Mouse (Mus musculus) forebrain, embryonic 16.5 days (tissue): ENCODE measurements around the gene Vps37d. TPM values are rescaled to one million over a fixed set of nuclear protein-coding genes. Genes with fewer than 3 reads are reported as not detected.
A peak's percentile ranks its signal among the peaks of the same experiment; 100 is the strongest.
"Not testable (repeated sequence)": the region's sequence is repeated elsewhere in the genome, so short reads cannot be mapped to it uniquely, and the experiment has no call there.

Experiments
- ATAC-seq: fragments of 200-750 bp; cut with Nextera tagmentation; 2 replicates; pipeline ENCODE4 v1.8.0; 2017; ENCODE audit warnings: mild to moderate bottlenecking, moderate library complexity
- H3K27ac ChIP-seq: fragments of 300-500 bp; sonication (generic); 2 replicates; pipeline ENCODE4 v1.5.1; 2014; ENCODE audit warnings: low read length, control low read depth
- H3K27me3 ChIP-seq: fragments of 300-500 bp; sonication (generic); replicated peaks from 2 replicates; pipeline ENCODE4 v1.6.1; 2014; ENCODE audit warnings: low read length; ENCODE audit not compliant: control insufficient read depth, insufficient read depth
- H3K36me3 ChIP-seq: fragments of 300-500 bp; sonication (generic); 2 replicates; pipeline ENCODE4 v1.6.1; 2014; ENCODE audit not compliant: control insufficient read depth, insufficient read depth
- H3K4me1 ChIP-seq: fragments of 300-500 bp; sonication (generic); replicated peaks from 2 replicates; pipeline ENCODE4 v1.6.1; 2014; ENCODE audit warnings: low read length; ENCODE audit not compliant: control insufficient read depth, insufficient read depth
- H3K4me2 ChIP-seq: fragments of 300-500 bp; sonication (generic); 2 replicates; pipeline ENCODE4 v1.6.1; 2014; ENCODE audit warnings: mild to moderate bottlenecking, low read length, control low read depth
- H3K4me3 ChIP-seq: fragments of 300-500 bp; sonication (generic); replicated peaks from 2 replicates; pipeline ENCODE4 v1.5.1; 2014; ENCODE audit warnings: mild to moderate bottlenecking, low read length, control low read depth
- H3K9ac ChIP-seq: fragments of 300-500 bp; sonication (generic); replicated peaks from 2 replicates; pipeline ENCODE4 v1.6.1; 2014; ENCODE audit warnings: low read depth, low read length, control low read depth
- H3K9me3 ChIP-seq: fragments of 300-500 bp; sonication (generic); 2 replicates; pipeline ENCODE4 v1.6.1; 2016; ENCODE audit warnings: low read length; ENCODE audit not compliant: control insufficient read depth
- WGBS: fragments of 180-500 bp; shearing (Covaris S2); extraction: QIAGEN DNeasy Blood & Tissue Kit; methylation state at CpG from one replicate; pipeline ENCODE4 v1.1.7; 2014; 5-methylcytosine and 5-hydroxymethylcytosine counted together
- polyA plus RNA-seq: library from polyadenylated mRNA; unstranded; fragments of >200 nt; fragmentation: Nextera tagmentation; extraction: Ambion mirVana; gene quantifications from 2 replicates; pipeline ENCODE4 v1.2.1, GENCODE M21; 2015

The Vps37d gene
- polyA plus RNA-seq, 1 experiment from 2014 or later: 27.2 TPM

DNA sequence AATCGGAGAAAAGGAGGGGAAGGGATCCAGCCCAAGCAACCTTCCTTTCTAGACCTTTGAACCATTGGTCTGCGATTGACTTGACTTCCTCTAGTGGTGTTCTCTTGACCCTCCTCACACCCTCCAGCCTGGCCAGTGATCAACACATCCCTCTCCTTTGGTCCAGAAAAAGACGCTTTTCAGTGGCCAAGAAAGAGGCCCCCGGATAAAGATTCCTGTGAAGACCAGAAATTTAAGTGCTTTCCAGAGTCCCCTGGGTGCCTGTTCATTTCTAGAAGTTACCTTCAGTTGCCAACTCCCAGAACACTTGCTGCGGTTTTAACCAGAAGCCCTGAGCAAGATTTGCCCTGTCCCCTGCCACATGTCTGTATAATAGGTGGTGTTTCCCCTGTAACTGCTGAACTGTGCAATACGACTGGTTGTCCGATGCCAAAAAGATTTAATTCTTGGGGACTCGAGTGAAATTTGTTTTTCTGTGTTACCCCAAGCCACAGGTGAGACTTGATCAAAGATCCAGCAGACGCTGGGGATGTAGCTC, 13.1 kb downstream of the Vps37d start, which contains the start of gene Bud23:
Bud23 (minus strand) TSS at position 51 of the 538 bp plus-strand sequence.
- H3K27ac ChIP-seq: peak within 1 kb of the TSS; percentile 39; the same call in 1 of the 2 replicates
- not testable (repeated sequence) for H3K36me3 ChIP-seq, ATAC-seq, H3K9me3 ChIP-seq, H3K27me3 ChIP-seq
- 72% methylated on average over 9 of the region's 9 CpGs for WGBS
- peak within 1 kb of the TSS; percentile 61 for H3K4me3 ChIP-seq
- peaks cover 19% of the 10 kb centered on the region for H3K4me1 ChIP-seq
- H3K4me2 ChIP-seq: peak within 1 kb of the TSS; percentile 87
- peak within 1 kb of the TSS; percentile 65 for H3K9ac ChIP-seq

DNA sequence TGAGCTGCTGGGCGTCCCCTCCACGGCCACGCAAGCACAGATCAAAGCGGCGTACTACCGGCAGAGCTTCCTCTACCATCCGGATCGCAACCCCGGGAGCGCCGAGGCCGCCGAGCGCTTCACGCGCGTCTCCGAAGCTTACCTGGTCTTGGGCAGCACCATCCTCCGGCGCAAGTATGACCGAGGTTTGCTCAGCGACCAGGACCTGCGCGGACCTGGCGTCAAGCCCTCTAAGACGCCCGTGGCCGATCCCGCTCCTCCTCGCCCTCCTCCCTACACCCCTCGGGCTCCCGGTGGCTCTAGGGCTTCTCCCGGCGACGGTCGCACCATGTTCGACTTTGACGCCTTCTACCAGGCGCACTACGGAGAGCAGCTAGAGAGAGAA, 13.7 kb downstream of the Vps37d start:
- no peaks in the 10 kb centered on the region for H3K27me3 ChIP-seq
- H3K9ac ChIP-seq: peak overlapping the region; percentile 65
- H3K4me3 ChIP-seq: peak overlapping the region; percentile 61
- no peaks in the 10 kb centered on the region for H3K9me3 ChIP-seq
- under 1% methylated on average over 40 of the region's 40 CpGs for WGBS
- H3K4me2 ChIP-seq: peak overlapping the region; percentile 87
- H3K36me3 ChIP-seq: peaks cover 9% of the 10 kb centered on the region
- peaks cover 19% of the 10 kb centered on the region for H3K4me1 ChIP-seq
- H3K27ac ChIP-seq: peak overlapping the region; percentile 39; the same call in 1 of the 2 replicates
- peak; percentile 49 for ATAC-seq

DNA sequence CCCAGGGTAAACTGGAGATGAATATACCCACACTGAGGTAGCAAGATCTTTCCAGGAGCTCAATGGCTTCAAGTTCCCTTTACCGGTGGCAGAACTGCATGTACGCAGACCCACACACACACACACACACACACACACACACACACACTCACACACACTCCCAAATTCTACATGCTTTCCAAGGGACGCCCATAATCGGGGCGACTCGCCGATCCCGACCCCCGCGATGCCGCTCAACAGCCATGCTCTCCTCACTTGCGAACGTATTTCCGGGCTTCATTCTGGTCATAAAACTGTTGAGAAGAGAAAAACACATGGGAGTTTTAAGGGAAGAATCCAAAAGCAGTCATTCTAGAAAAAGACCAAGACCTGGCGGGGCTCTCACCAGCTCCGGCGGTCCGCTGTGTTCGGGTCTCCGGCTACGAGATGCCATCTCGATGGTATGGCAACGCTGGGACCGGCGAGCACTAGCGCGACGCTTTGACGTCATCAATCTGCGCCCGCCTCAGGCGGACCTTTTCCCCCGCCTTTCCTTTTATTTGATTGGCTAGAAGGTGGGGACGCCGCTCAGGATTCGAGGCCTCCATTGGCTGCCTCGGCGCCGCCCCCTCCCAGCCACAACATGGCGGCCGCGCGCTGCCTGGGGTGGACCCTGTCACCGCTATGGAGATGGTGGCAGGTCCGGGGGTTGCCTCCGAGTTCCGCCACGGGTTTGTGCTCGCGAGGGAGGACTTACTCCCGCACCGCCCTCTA, 14.3 kb downstream of the Vps37d start, which contains the start of gene Dnajc30:
Dnajc30 (plus strand) TSS at position 574 of the 753 bp plus-strand sequence.
- no peaks in the 10 kb centered on the region for H3K9me3 ChIP-seq
- H3K9ac ChIP-seq: peak within 1 kb of the TSS; percentile 65
- WGBS: under 1% methylated on average over 52 of the region's 52 CpGs
- peaks cover 19% of the 10 kb centered on the region for H3K4me1 ChIP-seq
- H3K27ac ChIP-seq: peak within 1 kb of the TSS; percentile 39; the same call in 1 of the 2 replicates
- H3K27me3 ChIP-seq: no peaks in the 10 kb centered on the region
- peaks cover 12% of the 10 kb centered on the region for H3K36me3 ChIP-seq
- ATAC-seq: peak; percentile 98
- H3K4me2 ChIP-seq: peak within 1 kb of the TSS; percentile 87
- H3K4me3 ChIP-seq: peak within 1 kb of the TSS; percentile 61

DNA sequence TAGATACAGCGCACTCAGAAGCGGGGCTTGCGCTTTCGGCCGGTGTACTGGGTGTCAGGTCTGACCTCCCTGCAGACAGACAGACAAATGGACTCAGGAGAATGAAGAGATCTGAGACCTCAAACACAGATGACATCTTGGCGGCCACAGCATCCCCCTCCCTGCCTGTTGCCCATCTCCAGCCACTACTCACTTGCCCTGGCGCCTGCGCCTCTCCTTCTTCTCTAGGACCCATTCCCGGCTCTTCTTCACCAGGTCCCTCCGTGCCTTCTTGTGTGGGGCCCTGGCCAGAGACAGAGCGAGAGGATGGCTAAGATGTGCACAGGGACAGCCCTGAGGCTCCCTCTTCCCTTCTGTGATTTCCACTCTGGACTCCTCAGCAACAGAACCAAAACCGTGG, 24.7 kb downstream of the Vps37d start:
- no peak overlapping the region for H3K9ac ChIP-seq
- H3K36me3 ChIP-seq: peaks cover 30% of the 10 kb centered on the region

DNA sequence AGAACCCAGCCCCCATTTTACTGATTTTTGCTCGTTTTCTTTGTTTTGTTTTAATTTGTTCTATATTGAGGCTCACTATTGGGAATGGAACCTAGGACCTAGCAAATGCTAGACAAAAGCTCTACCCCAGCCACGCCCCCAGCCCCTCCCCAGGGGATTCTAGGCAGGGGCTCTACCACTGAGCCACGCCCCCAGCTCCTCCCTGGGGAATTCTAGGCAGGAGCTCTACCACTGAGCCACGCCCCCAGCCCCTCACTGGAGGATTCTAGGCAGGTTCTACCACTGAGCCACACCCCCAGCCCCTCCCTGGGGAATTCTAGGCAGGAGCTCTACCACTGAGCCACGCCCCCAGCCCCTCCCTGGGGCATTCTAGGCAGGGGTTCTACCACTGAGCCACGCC, 28.8 kb downstream of the Vps37d start:
- not testable (repeated sequence) for H3K4me2 ChIP-seq, H3K9ac ChIP-seq, ATAC-seq, H3K4me1 ChIP-seq, H3K27me3 ChIP-seq, H3K4me3 ChIP-seq, H3K27ac ChIP-seq, H3K9me3 ChIP-seq
- peaks cover 14% of the 10 kb centered on the region for H3K36me3 ChIP-seq
- 91% methylated on average over 6 of the region's 6 CpGs for WGBS

More for the DNA sequence above, 24.7 kb downstream of the Vps37d start:
- H3K27me3 ChIP-seq: no peaks in the 10 kb centered on the region
- no peak overlapping the region for H3K4me3 ChIP-seq
- H3K4me2 ChIP-seq: no peak overlapping the region
- no peak for ATAC-seq
- 96% methylated on average over 12 of the region's 12 CpGs for WGBS
- no peak overlapping the region for H3K27ac ChIP-seq
- no peaks in the 10 kb centered on the region for H3K4me1 ChIP-seq
- no peaks in the 10 kb centered on the region for H3K9me3 ChIP-seq

DNA sequence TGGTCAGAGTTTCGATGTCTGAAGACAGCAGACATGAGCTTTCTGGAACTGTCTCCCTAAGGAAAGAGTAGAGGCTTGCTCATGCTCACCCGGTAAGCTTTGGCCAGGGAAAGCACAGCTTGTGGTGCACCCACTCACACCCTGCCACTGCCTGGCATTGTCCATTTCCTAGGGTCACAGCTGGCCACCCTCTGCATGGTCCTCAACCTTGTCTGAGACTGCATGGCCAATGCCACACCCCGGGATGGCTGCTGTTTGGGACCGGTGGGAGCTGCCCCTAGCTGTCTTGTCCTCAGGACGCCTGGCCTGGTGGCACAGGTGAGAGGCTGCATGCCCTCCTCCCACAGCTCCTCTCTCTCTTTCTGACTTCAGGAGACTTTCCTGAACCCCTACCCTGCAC, 29.5 kb downstream of the Vps37d start:
- ATAC-seq: no peak
- peaks cover 11% of the 10 kb centered on the region for H3K36me3 ChIP-seq
- 89% methylated on average over 5 of the region's 5 CpGs for WGBS

DNA sequence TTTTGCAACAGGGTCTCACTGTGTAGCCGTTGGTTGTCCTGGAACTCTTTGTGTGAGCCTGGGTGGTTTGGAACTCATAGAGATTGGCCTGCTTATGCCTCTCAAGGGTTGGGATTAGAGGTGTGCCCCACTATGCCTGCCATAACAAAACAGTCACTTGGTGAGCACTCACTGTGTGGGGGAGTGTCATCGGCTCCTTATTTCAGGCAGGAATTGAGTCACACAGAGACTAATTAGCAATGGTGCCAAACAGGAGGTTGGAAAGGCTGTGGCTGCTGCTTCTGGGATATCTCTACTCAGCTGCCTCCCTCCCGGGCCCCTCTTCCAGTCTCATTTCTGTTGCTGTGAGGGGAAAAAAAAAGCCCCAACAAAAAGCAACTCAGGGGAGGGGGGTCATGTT, 33.5 kb downstream of the Vps37d start:
- Histone ChIP-seq H3K4me3 (no peak overlapping the region), H3K27me3 (no peaks in the 10 kb centered on the region), H3K4me2 (no peak overlapping the region), H3K9ac (no peak overlapping the region), H3K9me3 (no peaks in the 10 kb centered on the region), H3K27ac (no peak overlapping the region), H3K4me1 (no peaks in the 10 kb centered on the region), H3K36me3 (peaks cover 6% of the 10 kb centered on the region)
- ATAC-seq: no peak
- WGBS: 89% methylated on average over 3 of the region's 3 CpGs

More for the DNA sequence above, 29.5 kb downstream of the Vps37d start:
- no peaks in the 10 kb centered on the region for H3K4me1 ChIP-seq
- H3K9me3 ChIP-seq: no peaks in the 10 kb centered on the region
- no peak overlapping the region for H3K4me3 ChIP-seq
- H3K27ac ChIP-seq: no peak overlapping the region
- H3K9ac ChIP-seq: no peak overlapping the region
- H3K4me2 ChIP-seq: no peak overlapping the region
- no peaks in the 10 kb centered on the region for H3K27me3 ChIP-seq

DNA sequence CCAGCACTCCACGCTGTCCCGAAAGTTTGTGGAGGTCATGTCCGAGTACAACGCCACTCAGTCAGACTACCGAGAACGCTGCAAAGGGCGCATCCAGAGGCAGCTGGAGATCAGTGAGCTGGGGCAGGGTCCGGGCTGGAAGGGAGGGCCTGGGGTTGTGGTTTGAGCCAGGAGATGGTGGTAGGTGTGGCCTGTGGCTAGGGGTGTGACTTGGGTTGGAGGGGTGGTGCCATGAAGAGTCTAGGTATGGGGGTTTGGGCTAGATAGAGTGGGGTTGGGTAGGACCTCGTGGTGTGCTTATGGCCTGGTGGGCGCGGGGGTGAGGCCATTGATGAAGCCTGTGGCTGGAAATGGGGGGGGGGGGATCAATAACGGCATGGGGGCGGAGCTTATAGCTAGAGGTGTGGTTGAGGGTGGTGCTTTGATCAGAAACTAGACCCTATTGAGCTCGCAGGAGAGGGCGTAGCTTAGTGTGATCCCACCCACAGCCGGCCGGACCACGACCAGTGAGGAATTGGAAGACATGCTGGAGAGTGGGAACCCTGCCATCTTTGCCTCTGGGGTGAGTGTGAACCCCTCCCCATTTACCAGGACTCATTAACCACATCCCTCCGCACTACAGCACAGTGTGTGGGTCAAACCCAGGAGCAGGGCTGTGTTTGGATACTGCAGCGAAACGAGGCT, 35.8 kb downstream of the Vps37d start:
- WGBS: 29% methylated on average over 21 of the region's 21 CpGs
- Histone ChIP-seq H3K4me3 (no peak overlapping the region), H3K4me2 (no peak overlapping the region), H3K27me3 (no peaks in the 10 kb centered on the region), H3K9me3 (no peaks in the 10 kb centered on the region), H3K36me3 (peaks cover 6% of the 10 kb centered on the region), H3K9ac (no peak overlapping the region), H3K27ac (no peak overlapping the region), H3K4me1 (no peaks in the 10 kb centered on the region)
- no peak for ATAC-seq

DNA sequence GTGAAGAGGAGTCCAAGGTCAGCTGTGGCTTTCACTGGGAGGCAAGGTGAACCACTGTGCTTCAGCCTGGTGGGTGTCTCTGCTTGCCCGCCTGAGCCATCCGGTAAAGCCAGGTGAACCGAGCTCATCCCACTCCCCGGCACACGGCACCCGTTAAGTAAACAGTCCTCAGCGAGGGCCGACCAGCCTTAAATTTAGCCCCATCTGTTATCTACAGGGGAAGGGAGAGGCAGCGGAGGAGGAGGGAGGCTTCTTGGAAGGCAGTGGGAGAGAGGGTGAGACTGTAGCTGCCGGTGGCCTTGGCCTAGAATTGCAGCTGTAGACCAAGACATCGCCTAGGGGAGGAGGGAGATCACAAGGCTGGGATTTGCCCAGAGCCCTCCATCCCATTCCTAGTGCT, 37.3 kb downstream of the Vps37d start:
- 85% methylated on average over 11 of the region's 11 CpGs for WGBS
- no peaks in the 10 kb centered on the region for H3K27me3 ChIP-seq
- H3K4me1 ChIP-seq: no peaks in the 10 kb centered on the region
- peaks cover 6% of the 10 kb centered on the region for H3K36me3 ChIP-seq
- H3K4me3 ChIP-seq: no peak overlapping the region
- no peaks in the 10 kb centered on the region for H3K9me3 ChIP-seq
- no peak overlapping the region for H3K9ac ChIP-seq
- no peak overlapping the region for H3K4me2 ChIP-seq
- no peak for ATAC-seq
- no peak overlapping the region for H3K27ac ChIP-seq
